Mouse (Mus musculus) embryonic facial prominence, embryonic 15.5 days (tissue): ENCODE data around the gene Ldb1. TPM values are rescaled to one million over a fixed set of nuclear protein-coding genes. Genes with fewer than 3 reads are reported as not detected.

Experiments
- ATAC-seq: fragments of 200-750 bp; cut with Nextera tagmentation; 2 replicates; pipeline ENCODE4 v1.8.0; 2017; ENCODE audit warnings: low read depth, moderate TSS enrichment; ENCODE audit not compliant: insufficient number of reproducible peaks, low FRiP score, low TSS enrichment
- H3K27ac ChIP-seq: fragments of 300-500 bp; sonication (generic); replicated peaks from 2 replicates; pipeline ENCODE4 v1.5.1; 2015; ENCODE audit warnings: mild to moderate bottlenecking, inconsistent platforms
- H3K27me3 ChIP-seq: fragments of 300-500 bp; sonication (generic); 2 replicates; pipeline ENCODE4 v1.6.1; 2015; ENCODE audit warnings: inconsistent platforms
- H3K36me3 ChIP-seq: fragments of 300-500 bp; sonication (generic); 2 replicates; pipeline ENCODE4 v1.6.1; 2015; ENCODE audit warnings: mild to moderate bottlenecking, inconsistent platforms
- H3K4me1 ChIP-seq: fragments of 300-500 bp; sonication (generic); 2 replicates; pipeline ENCODE4 v1.6.1; 2015; ENCODE audit warnings: inconsistent platforms
- H3K4me2 ChIP-seq: fragments of 300-500 bp; sonication (generic); replicated peaks from 2 replicates; pipeline ENCODE4 v1.6.1; 2015; ENCODE audit warnings: mild to moderate bottlenecking, inconsistent platforms
- H3K4me3 ChIP-seq: fragments of 300-500 bp; sonication (generic); replicated peaks from 2 replicates; pipeline ENCODE4 v1.5.1; 2015; ENCODE audit warnings: mild to moderate bottlenecking, inconsistent platforms
- H3K9ac ChIP-seq: fragments of 300-500 bp; sonication (generic); 2 replicates; pipeline ENCODE4 v1.6.1; 2015; ENCODE audit warnings: inconsistent platforms
- H3K9me3 ChIP-seq: fragments of 300-500 bp; sonication (generic); replicated peaks from 2 replicates; pipeline ENCODE4 v1.6.1; 2016; ENCODE audit warnings: inconsistent platforms
- WGBS: fragments of 180-500 bp; shearing (Covaris S2); methylation state at CpG from one replicate; pipeline ENCODE4 v1.1.7; 2015; 5-methylcytosine and 5-hydroxymethylcytosine counted together
- polyA plus RNA-seq: library from polyadenylated mRNA; unstranded; fragments of >200 nt; fragmentation: Nextera tagmentation; extraction: Ambion mirVana; gene quantifications from 2 replicates; pipeline ENCODE4 v1.2.1, GENCODE M21; 2015

Ldb1 gene
- polyA plus RNA-seq, 1 experiment from 2014 or later: 120 TPM

- Histone ChIP-seq H3K4me1 (peaks cover 15% of the 10 kb centered on the region), H3K4me3 (no peak overlapping the region), H3K4me2 (no peak overlapping the region), H3K36me3 (peaks cover 45% of the 10 kb centered on the region), H3K27ac (no peak overlapping the region), H3K9ac (no peak overlapping the region), H3K9me3 (no peaks in the 10 kb centered on the region), H3K27me3 (no peaks in the 10 kb centered on the region)
- 71% methylated on average over 6 of the region's 6 CpGs for WGBS
- no peak for ATAC-seq
These were observed 15.8 kb upstream of the Ldb1 start for GRCm38 (mm10) chr19:46060845-46061244.

- no peak overlapping the region for H3K4me2 ChIP-seq
These were observed 13.5 kb upstream of the Ldb1 start for GRCm38 (mm10) chr19:46058466-46058865.

GRCm38 (mm10) chr19:46056947-46057607 is 12.1 kb upstream of the Ldb1 start:
- H3K27me3 ChIP-seq: no peaks in the 10 kb centered on the region
- H3K4me2 ChIP-seq: peak overlapping the region; percentile 79
- peak overlapping the region; percentile 66 for H3K4me3 ChIP-seq
- H3K36me3 ChIP-seq: peaks cover 7% of the 10 kb centered on the region
- WGBS: 2% methylated on average over 42 of the region's 42 CpGs
- peak overlapping the region; percentile 60 for H3K9ac ChIP-seq
- peaks cover 15% of the 10 kb centered on the region for H3K4me1 ChIP-seq
- peak; percentile 73 for ATAC-seq
- H3K27ac ChIP-seq: peak overlapping the region; percentile 97
- H3K9me3 ChIP-seq: no peaks in the 10 kb centered on the region

More at GRCm38 (mm10) chr19:46058466-46058865, 13.5 kb upstream of the Ldb1 start:
- no peaks in the 10 kb centered on the region for H3K9me3 ChIP-seq
- 94% methylated on average over 7 of the region's 7 CpGs for WGBS
- no peak overlapping the region for H3K27ac ChIP-seq
- H3K36me3 ChIP-seq: peaks cover 21% of the 10 kb centered on the region
- ATAC-seq: no peak
- no peak overlapping the region for H3K4me3 ChIP-seq
- no peaks in the 10 kb centered on the region for H3K27me3 ChIP-seq
- H3K4me1 ChIP-seq: peaks cover 15% of the 10 kb centered on the region
- no peak overlapping the region for H3K9ac ChIP-seq

- peaks cover 15% of the 10 kb centered on the region for H3K4me1 ChIP-seq
- H3K9ac ChIP-seq: peak overlapping the region; percentile 60
- ATAC-seq: peak; percentile 95
- H3K4me2 ChIP-seq: peak overlapping the region; percentile 79
- H3K4me3 ChIP-seq: peak overlapping the region; percentile 66
- no peaks in the 10 kb centered on the region for H3K27me3 ChIP-seq
- no peaks in the 10 kb centered on the region for H3K9me3 ChIP-seq
- peak overlapping the region; percentile 97 for H3K27ac ChIP-seq
- 0 out of 2 replicates have a peak, but pooled peaks cover 2% of the 10 kb centered on the region for H3K36me3 ChIP-seq
- WGBS: under 1% methylated on average over 52 of the region's 52 CpGs
These were observed 11.5 kb upstream of the Ldb1 start for GRCm38 (mm10) chr19:46056388-46056946.

- no peaks in the 10 kb centered on the region for H3K9me3 ChIP-seq
- peak overlapping the region; percentile 97 for H3K27ac ChIP-seq
- peaks cover 13% of the 10 kb centered on the region for H3K4me1 ChIP-seq
- H3K4me2 ChIP-seq: peak overlapping the region; percentile 79
- peak; percentile 83 for ATAC-seq
- H3K4me3 ChIP-seq: peak overlapping the region; percentile 66
- no peaks in the 10 kb centered on the region for H3K27me3 ChIP-seq
- H3K9ac ChIP-seq: peak overlapping the region; percentile 60; the same call in 1 of the 2 replicates
- WGBS: 1% methylated on average over 11 of the region's 11 CpGs
- H3K36me3 ChIP-seq: 0 out of 2 replicates have a peak, but pooled peaks cover 2% of the 10 kb centered on the region
These were observed 10.9 kb upstream of the Ldb1 start for GRCm38 (mm10) chr19:46055752-46056387.

GRCm38 (mm10) chr19:46050462-46050861 is 5.4 kb upstream of the Ldb1 start:
- 69% methylated on average over 2 of the region's 2 CpGs for WGBS
- Histone ChIP-seq H3K27ac (no peak overlapping the region), H3K9ac (no peak overlapping the region), H3K4me1 (peaks cover 17% of the 10 kb centered on the region), H3K4me2 (no peak overlapping the region), H3K4me3 (no peak overlapping the region), H3K27me3 (no peaks in the 10 kb centered on the region), H3K36me3 (no peaks in the 10 kb centered on the region), H3K9me3 (no peaks in the 10 kb centered on the region)
- no peak for ATAC-seq

GRCm38 (mm10) chr19:46049129-46049528 is 4.1 kb upstream of the Ldb1 start:
- no peaks in the 10 kb centered on the region for H3K36me3 ChIP-seq
- H3K4me3 ChIP-seq: no peak overlapping the region
- H3K27ac ChIP-seq: no peak overlapping the region
- no peak for ATAC-seq
- no peaks in the 10 kb centered on the region for H3K27me3 ChIP-seq
- H3K4me1 ChIP-seq: peaks cover 18% of the 10 kb centered on the region
- WGBS: 50% methylated on average over 4 of the region's 4 CpGs
- no peak overlapping the region for H3K4me2 ChIP-seq
- H3K9ac ChIP-seq: no peak overlapping the region
- H3K9me3 ChIP-seq: no peaks in the 10 kb centered on the region

- Histone ChIP-seq H3K4me1 (peaks cover 35% of the 10 kb centered on the region), H3K9ac (no peak overlapping the region), H3K4me2 (no peak overlapping the region), H3K27me3 (no peaks in the 10 kb centered on the region), H3K36me3 (no peaks in the 10 kb centered on the region), H3K9me3 (no peaks in the 10 kb centered on the region), H3K4me3 (no peak overlapping the region), H3K27ac (0 out of 2 replicates have a peak overlapping the region, but pooled peaks have one; percentile 100)
- no peak for ATAC-seq
- 32% methylated on average over 2 of the region's 2 CpGs for WGBS
These were observed 2.4 kb upstream of the Ldb1 start for GRCm38 (mm10) chr19:46047426-46047825.

- Histone ChIP-seq H3K27me3 (no peaks in the 10 kb centered on the region), H3K4me3 (no peak overlapping the region; the same call in 1 of the 2 replicates), H3K4me2 (peak overlapping the region; percentile 84), H3K4me1 (peaks cover 43% of the 10 kb centered on the region), H3K9ac (no peak overlapping the region), H3K9me3 (no peaks in the 10 kb centered on the region), H3K36me3 (no peaks in the 10 kb centered on the region), H3K27ac (peak overlapping the region; percentile 100)
- 3% methylated on average over 10 of the region's 10 CpGs for WGBS
- no peak for ATAC-seq
These were observed 1.6 kb upstream of the Ldb1 start for GRCm38 (mm10) chr19:46046621-46047025.

GRCm38 (mm10) chr19:46045696-46046311 is 790 bp upstream of the Ldb1 start:
- H3K9ac ChIP-seq: peak overlapping the region; percentile 96; the same call in 1 of the 2 replicates
- H3K27me3 ChIP-seq: no peaks in the 10 kb centered on the region
- no peaks in the 10 kb centered on the region for H3K36me3 ChIP-seq
- peaks cover 51% of the 10 kb centered on the region for H3K4me1 ChIP-seq
- H3K4me3 ChIP-seq: peak overlapping the region; percentile 72
- 3% methylated on average over 7 of the region's 7 CpGs for WGBS
- peak overlapping the region; percentile 100 for H3K27ac ChIP-seq
- ATAC-seq: peak; percentile 65
- no peaks in the 10 kb centered on the region for H3K9me3 ChIP-seq
- H3K4me2 ChIP-seq: peak overlapping the region; percentile 84
